Mouse (Mus musculus) liver, embryonic 13.5 days (tissue): ENCODE measurements around the gene Trnau1ap. TPM values are rescaled to one million over a fixed set of nuclear protein-coding genes. Genes with fewer than 3 reads are reported as not detected.
A peak's percentile ranks its signal among the peaks of the same experiment; 100 is the strongest.
"Not testable (repeated sequence)": the region's sequence is repeated elsewhere in the genome, so short reads cannot be mapped to it uniquely, and the experiment has no call there.

ENCODE experiments used
- ATAC-seq: fragments of 200-750 bp; cut with Nextera tagmentation; 2 replicates; pipeline ENCODE4 v1.8.0; 2017; ENCODE audit warnings: low read depth, mild to moderate bottlenecking, moderate number of reproducible peaks, moderate library complexity
- DNase-seq: peaks from one replicate; pipeline ENCODE4 v3.0.0; 2022
- H3K27ac ChIP-seq: fragments of 300-500 bp; sonication (generic); 2 replicates; pipeline ENCODE4 v1.5.1; 2015; ENCODE audit warnings: moderate library complexity, mild to moderate bottlenecking, inconsistent platforms
- H3K27me3 ChIP-seq: fragments of 300-500 bp; sonication (generic); 2 replicates; pipeline ENCODE4 v1.6.1; 2015; ENCODE audit warnings: mild to moderate bottlenecking, inconsistent platforms
- H3K36me3 ChIP-seq: fragments of 300-500 bp; sonication (generic); 2 replicates; pipeline ENCODE4 v1.6.1; 2015; ENCODE audit warnings: mild to moderate bottlenecking, inconsistent platforms
- H3K4me1 ChIP-seq: fragments of 300-500 bp; sonication (generic); replicated peaks from 2 replicates; pipeline ENCODE4 v1.6.1; 2015; ENCODE audit warnings: inconsistent platforms
- H3K4me2 ChIP-seq: fragments of 300-500 bp; sonication (generic); 2 replicates; pipeline ENCODE4 v1.6.1; 2015; ENCODE audit warnings: inconsistent platforms, mild to moderate bottlenecking, moderate library complexity
- H3K4me3 ChIP-seq: fragments of 300-500 bp; sonication (generic); replicated peaks from 2 replicates; pipeline ENCODE4 v1.5.1; 2015; ENCODE audit warnings: mild to moderate bottlenecking, inconsistent platforms
- H3K9ac ChIP-seq: fragments of 300-500 bp; sonication (generic); 2 replicates; pipeline ENCODE4 v1.6.1; 2015; ENCODE audit warnings: mild to moderate bottlenecking, inconsistent platforms
- H3K9me3 ChIP-seq: fragments of 300-500 bp; sonication (generic); replicated peaks from 2 replicates; pipeline ENCODE4 v1.6.1; 2016; ENCODE audit warnings: inconsistent platforms
- whole genome bisulfite sequencing: fragments of 180-500 bp; shearing (Covaris S2); methylation state at CpG from one replicate; pipeline ENCODE4 v1.1.7; 2015; ENCODE audit not compliant: insufficient replicate concordance; 5-methylcytosine and 5-hydroxymethylcytosine counted together
- polyA plus RNA-seq: library from polyadenylated mRNA; unstranded; fragments of >200 nt; fragmentation: Nextera tagmentation; extraction: Ambion mirVana; gene quantifications from 2 replicates; pipeline ENCODE4 v1.2.1, GENCODE M21; 2015

The Trnau1ap gene
- polyA plus RNA-seq, 1 experiment from 2014 or later: 43.1 TPM

- DNase-seq (no peak), ATAC-seq (no peak)
- no peak overlapping the region for H3K4me3 ChIP-seq
- H3K36me3 ChIP-seq: peaks cover 31% of the 10 kb centered on the region
- no peak overlapping the region for H3K9ac ChIP-seq
- H3K9me3 ChIP-seq: 0 out of 2 replicates have a peak, but pooled peaks cover 4% of the 10 kb centered on the region
- no peaks in the 10 kb centered on the region for H3K27me3 ChIP-seq
- 46% methylated on average over 8 of the region's 8 CpGs for whole genome bisulfite sequencing
- no peak overlapping the region for H3K27ac ChIP-seq
- H3K4me1 ChIP-seq: peaks cover 5% of the 10 kb centered on the region
- no peak overlapping the region for H3K4me2 ChIP-seq
Observed at GRCm38 (mm10) chr4:132295696-132296390, 33.5 kb downstream of the Trnau1ap start.

GRCm38 (mm10) chr4:132293682-132294240, 35.6 kb downstream of the Trnau1ap start:
- 77% methylated on average over 7 of the region's 7 CpGs for WGBS
- no peak for ATAC-seq
- no peaks in the 10 kb centered on the region for H3K27me3 ChIP-seq
- no peak for DNase-seq
- H3K4me2 ChIP-seq: no peak overlapping the region
- H3K27ac ChIP-seq: no peak overlapping the region
- H3K9me3 ChIP-seq: 0 out of 2 replicates have a peak, but pooled peaks cover 4% of the 10 kb centered on the region
- H3K36me3 ChIP-seq: peaks cover 49% of the 10 kb centered on the region
- H3K4me1 ChIP-seq: peaks cover 2% of the 10 kb centered on the region
- H3K4me3 ChIP-seq: no peak overlapping the region
- H3K9ac ChIP-seq: no peak overlapping the region

GRCm38 (mm10) chr4:132292988-132293387, 36.4 kb downstream of the Trnau1ap start:
- Histone ChIP-seq H3K27me3 (no peaks in the 10 kb centered on the region), H3K4me1 (no peaks in the 10 kb centered on the region; the same call in 1 of the 2 replicates), H3K27ac (no peak overlapping the region), H3K9me3 (0 out of 2 replicates have a peak, but pooled peaks cover 4% of the 10 kb centered on the region), H3K4me3 (no peak overlapping the region), H3K4me2 (no peak overlapping the region), H3K9ac (no peak overlapping the region), H3K36me3 (peaks cover 51% of the 10 kb centered on the region)
- ATAC-seq (no peak), DNase-seq (no peak)
- WGBS: 63% methylated on average over 4 of the region's 4 CpGs

- Histone ChIP-seq H3K4me3 (no peak overlapping the region), H3K36me3 (peaks cover 59% of the 10 kb centered on the region), H3K9me3 (0 out of 2 replicates have a peak, but pooled peaks cover 4% of the 10 kb centered on the region), H3K9ac (no peak overlapping the region), H3K4me2 (no peak overlapping the region), H3K27me3 (no peaks in the 10 kb centered on the region), H3K27ac (no peak overlapping the region), H3K4me1 (no peaks in the 10 kb centered on the region; the same call in 1 of the 2 replicates)
- 87% methylated on average over 12 of the region's 12 CpGs for WGBS
- ATAC-seq: no peak
- DNase-seq: no peak
Observed at GRCm38 (mm10) chr4:132291624-132292335, 37.6 kb downstream of the Trnau1ap start.

GRCm38 (mm10) chr4:132291056-132291455, 38.3 kb downstream of the Trnau1ap start:
- Histone ChIP-seq H3K4me1 (no peaks in the 10 kb centered on the region; the same call in 1 of the 2 replicates), H3K36me3 (peaks cover 66% of the 10 kb centered on the region), H3K9ac (no peak overlapping the region), H3K4me2 (no peak overlapping the region), H3K27ac (no peak overlapping the region), H3K4me3 (no peak overlapping the region), H3K27me3 (no peaks in the 10 kb centered on the region), H3K9me3 (0 out of 2 replicates have a peak, but pooled peaks cover 4% of the 10 kb centered on the region)
- WGBS: 87% methylated on average over 4 of the region's 4 CpGs
- ATAC-seq: no peak
- DNase-seq: no peak

GRCm38 (mm10) chr4:132288840-132289239, 40.5 kb downstream of the Trnau1ap start:
- ATAC-seq, H3K4me3 ChIP-seq, H3K9me3 ChIP-seq, H3K27ac ChIP-seq, H3K9ac ChIP-seq, H3K4me1 ChIP-seq, H3K27me3 ChIP-seq, DNase-seq, H3K4me2 ChIP-seq: not testable (repeated sequence)
- WGBS: 91% methylated on average over 3 of the region's 5 CpGs
- peaks cover 83% of the 10 kb centered on the region for H3K36me3 ChIP-seq

- H3K4me3 ChIP-seq: peak overlapping the region; percentile 79
- ATAC-seq (peak; percentile 54), DNase-seq (peak; percentile 47)
- peak overlapping the region; percentile 82 for H3K27ac ChIP-seq
- peaks cover 50% of the 10 kb centered on the region for H3K4me1 ChIP-seq
- no peaks in the 10 kb centered on the region for H3K9me3 ChIP-seq
- peak overlapping the region; percentile 71 for H3K9ac ChIP-seq
- peak overlapping the region; percentile 82 for H3K4me2 ChIP-seq
- WGBS: 18% methylated on average over 3 of the region's 3 CpGs
- no peaks in the 10 kb centered on the region for H3K27me3 ChIP-seq
- H3K36me3 ChIP-seq: peaks cover 9% of the 10 kb centered on the region
Observed at GRCm38 (mm10) chr4:132275949-132276348, 53.4 kb downstream of the Trnau1ap start.

- ATAC-seq (peak; percentile 82), DNase-seq (peak; percentile 91)
- Histone ChIP-seq H3K27me3 (no peaks in the 10 kb centered on the region), H3K27ac (peak within 1 kb of the TSS; percentile 99), H3K36me3 (peaks cover 5% of the 10 kb centered on the region; the same call in 1 of the 2 replicates), H3K4me2 (peak within 1 kb of the TSS; percentile 82), H3K4me3 (peak within 1 kb of the TSS; percentile 79), H3K4me1 (peaks cover 58% of the 10 kb centered on the region), H3K9ac (peak within 1 kb of the TSS; percentile 95), H3K9me3 (no peaks in the 10 kb centered on the region)
- WGBS: under 1% methylated on average over 48 of the region's 48 CpGs
Observed at GRCm38 (mm10) chr4:132274156-132274862, 55.0 kb downstream of the Trnau1ap start, which contains the start of gene Taf12. TSS of gene Taf12 (plus strand) at chr4:132274375.

GRCm38 (mm10) chr4:132273166-132273565, 56.2 kb downstream of the Trnau1ap start:
- DNase-seq (no peak), ATAC-seq (no peak)
- H3K9me3 ChIP-seq: no peaks in the 10 kb centered on the region
- H3K4me2 ChIP-seq: peak overlapping the region; percentile 82
- 47% methylated on average over 2 of the region's 2 CpGs for WGBS
- H3K36me3 ChIP-seq: peaks cover 5% of the 10 kb centered on the region; the same call in 1 of the 2 replicates
- no peaks in the 10 kb centered on the region for H3K27me3 ChIP-seq
- H3K27ac ChIP-seq: peak overlapping the region; percentile 35; the same call in 1 of the 2 replicates
- peak overlapping the region; percentile 95 for H3K9ac ChIP-seq
- H3K4me3 ChIP-seq: peak overlapping the region; percentile 79
- H3K4me1 ChIP-seq: peaks cover 69% of the 10 kb centered on the region

- Histone ChIP-seq H3K4me3 (peak overlapping the region; percentile 39), H3K9ac (peak overlapping the region; percentile 62), H3K27ac (peak overlapping the region; percentile 81), H3K4me2 (peak overlapping the region; percentile 64), H3K36me3 (no peaks in the 10 kb centered on the region), H3K27me3 (no peaks in the 10 kb centered on the region), H3K9me3 (no peaks in the 10 kb centered on the region), H3K4me1 (peaks cover 42% of the 10 kb centered on the region)
- DNase-seq: peak; percentile 82
- WGBS: under 1% methylated on average over 35 of the region's 35 CpGs
- ATAC-seq: peak; percentile 75
Observed at GRCm38 (mm10) chr4:132269740-132270560, 59.4 kb downstream of the Trnau1ap start.
